Mouse (Mus musculus) CD4-positive, CD25-positive, alpha-beta regulatory T cell, adult 4 months (primary cell): ENCODE results near the gene Rell1. TPM values are rescaled to one million over a fixed set of nuclear protein-coding genes. Genes with fewer than 3 reads are reported as not detected.

ENCODE experiments used
- ATAC-seq: one replicate; pipeline ENCODE4 v1.8.0; 2017
- polyA plus RNA-seq, 2 experiments: library from polyadenylated mRNA; unstranded; fragments of 100-300 nt; shearing (Covaris generic); gene quantifications; one replicate each; pipeline ENCODE4 v1.2.1; 2017

Rell1 gene
- 1 to 10 TPM; 4.4 to 6.0 TPM for polyA plus RNA-seq

DNA sequence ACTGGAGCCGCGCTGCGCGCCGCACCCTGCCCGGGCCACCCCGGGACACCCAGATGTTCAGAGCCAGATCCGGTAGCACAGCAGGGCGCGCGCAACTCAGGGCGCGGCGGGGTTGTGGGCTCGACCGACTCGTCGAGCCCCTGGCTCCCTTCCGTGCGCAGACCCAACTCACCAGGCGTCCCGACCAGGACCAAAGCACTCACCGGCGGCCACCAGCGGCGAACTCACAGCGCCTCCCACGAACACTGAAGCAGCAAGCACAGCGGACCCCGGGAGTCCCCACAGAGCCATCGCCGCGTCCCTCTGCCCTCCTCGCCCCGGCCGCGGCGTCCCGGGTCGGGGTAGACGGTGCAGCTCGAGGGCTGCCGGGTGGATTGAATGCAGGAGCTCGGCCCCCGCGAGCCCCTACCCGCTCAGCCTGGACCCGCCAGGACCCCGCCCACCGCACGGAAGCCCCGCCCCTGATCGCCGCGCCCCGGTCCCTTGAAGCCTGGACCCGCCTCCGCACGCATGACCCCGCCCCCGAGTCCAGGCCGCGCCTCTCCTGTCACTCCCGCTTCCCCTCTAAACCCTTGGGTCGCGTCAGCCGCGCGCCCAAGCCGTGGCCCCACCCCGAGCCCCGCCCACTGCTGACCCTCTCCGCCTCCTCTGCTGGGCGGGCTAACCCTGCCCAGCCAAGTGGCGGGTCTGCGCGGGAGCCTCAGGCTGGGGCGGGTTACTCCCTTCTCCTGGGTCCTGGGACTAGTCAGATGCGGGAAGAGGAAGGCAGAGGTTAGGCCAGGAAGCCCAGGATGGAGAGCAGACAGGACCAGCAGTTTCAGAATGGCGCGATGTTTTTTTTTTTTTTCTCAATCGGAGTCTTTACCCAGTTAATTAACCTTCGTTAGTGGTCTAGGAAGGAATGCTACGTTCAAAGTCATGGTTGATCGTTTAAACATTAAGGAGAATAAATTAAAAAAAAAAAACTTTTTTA is at the start of gene Rell1:
Gene Rell1 (minus strand): TSS at position 455 of the 973 bp plus-strand sequence.
- ATAC-seq: peak; percentile 81

DNA sequence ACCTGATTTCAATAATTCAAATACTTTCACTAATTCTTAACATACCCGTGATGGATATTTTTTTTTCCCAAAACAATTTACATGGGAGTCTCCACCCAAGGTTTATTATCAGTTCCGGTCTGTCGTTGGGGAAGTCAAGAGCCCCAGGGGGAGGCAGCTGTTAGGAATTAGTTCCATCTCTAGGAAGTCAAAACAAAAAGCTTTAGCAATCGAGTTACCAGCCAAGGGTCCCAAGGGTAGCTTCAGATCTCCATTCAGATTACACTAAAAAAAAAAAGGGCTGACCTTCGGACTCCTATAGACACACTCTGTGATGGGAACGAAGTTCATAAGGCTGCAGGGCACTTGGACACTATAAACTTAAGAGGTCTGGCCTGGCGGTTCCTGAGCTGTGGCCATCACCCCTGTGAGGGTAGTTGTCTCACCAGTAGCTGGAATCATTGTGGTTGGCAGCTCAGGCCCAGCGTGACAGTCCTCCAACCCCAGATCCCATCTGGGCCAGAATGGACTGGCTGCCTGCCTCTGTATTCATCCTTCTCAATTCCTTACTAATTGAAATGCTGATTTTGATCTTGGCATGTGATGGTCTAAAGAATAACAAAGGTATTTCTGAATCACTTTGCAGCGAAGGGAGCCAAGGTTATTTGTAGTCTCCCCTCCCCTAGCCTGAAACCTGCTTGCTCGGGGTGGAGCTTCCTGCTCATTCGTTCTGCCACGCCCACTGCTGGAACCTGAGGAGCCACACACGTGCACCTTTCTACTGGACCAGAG is 44.1 kb upstream of the Rell1 start:
- ATAC-seq: no peak

DNA sequence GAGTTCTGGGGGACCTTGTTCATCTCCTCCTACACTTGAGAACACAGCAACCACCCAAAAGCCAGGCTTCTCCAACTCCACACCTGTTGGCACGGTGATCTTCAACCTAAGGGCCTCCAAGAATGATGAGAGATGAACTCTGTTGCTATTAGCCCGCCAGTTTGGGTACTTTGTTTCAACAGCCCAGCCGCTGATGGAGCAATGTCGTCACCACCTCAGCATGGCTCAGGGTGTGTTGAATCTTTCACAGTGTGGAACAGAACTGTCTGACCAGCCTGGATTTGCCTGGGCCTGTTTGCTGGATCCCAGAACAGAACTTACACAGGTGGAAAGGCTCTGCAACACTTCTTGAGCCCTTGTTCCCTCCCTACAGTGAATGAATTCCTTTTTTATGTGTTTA is 37.9 kb upstream of the Rell1 start:
- ATAC-seq: no peak

DNA sequence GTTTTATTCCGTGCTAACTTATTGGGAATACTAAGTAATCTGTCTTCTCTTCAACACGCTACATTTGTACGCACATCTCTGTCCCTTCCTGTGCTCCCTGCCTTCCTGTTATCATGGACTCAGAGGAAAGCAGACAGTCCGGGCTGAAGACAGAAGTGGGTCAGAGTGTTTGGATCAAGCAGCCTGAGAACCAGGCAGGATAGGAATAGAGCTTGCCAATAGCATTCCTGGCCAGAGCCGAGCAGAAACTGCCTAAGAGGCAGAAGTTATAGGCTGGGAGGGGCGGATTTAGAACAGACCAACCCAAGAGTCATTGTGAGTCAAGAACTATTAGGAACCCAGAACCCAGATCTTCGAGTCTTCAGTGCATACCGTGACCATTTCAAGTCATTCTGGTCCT is 34.6 kb upstream of the Rell1 start:
- no peak for ATAC-seq

DNA sequence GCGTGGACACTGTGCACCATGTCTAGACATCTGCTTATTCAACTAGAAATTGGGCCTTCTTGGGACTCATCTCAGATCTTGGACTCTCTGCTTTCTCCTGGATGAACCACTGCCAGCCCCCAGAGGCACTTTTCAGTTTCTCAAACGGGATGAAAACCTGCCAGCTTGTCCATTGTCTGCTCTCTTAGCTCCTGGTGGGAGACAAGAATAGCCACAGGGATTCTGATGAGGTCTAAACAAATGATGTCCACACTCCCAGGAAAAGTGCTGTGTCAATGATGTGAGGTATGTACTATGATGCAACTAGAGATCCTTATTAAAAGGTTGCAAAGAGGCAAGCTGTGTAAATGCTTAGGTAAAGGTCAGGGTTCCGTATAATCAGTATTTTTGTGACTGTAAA is 25.2 kb upstream of the Rell1 start:
- no peak for ATAC-seq

DNA sequence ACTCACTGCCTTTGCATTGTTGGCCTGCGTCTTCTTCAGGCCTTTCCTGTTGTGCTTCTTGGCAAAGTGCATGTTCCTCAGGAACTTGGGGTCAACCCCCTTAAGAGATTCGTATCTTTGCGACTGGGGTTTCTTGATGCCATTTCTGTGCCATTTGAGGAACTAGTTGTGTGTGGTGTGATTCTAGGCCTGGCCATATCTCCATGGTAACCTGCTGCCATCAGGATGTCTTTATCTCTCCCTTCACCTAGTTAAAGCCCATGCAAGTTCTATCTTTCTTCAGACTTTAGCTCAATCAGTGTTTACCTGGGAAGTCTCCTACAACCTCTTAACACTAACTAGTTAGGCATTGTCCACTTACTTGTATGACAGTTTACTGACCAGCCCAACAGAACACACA is 22.0 kb upstream of the Rell1 start:
- ATAC-seq: no peak

DNA sequence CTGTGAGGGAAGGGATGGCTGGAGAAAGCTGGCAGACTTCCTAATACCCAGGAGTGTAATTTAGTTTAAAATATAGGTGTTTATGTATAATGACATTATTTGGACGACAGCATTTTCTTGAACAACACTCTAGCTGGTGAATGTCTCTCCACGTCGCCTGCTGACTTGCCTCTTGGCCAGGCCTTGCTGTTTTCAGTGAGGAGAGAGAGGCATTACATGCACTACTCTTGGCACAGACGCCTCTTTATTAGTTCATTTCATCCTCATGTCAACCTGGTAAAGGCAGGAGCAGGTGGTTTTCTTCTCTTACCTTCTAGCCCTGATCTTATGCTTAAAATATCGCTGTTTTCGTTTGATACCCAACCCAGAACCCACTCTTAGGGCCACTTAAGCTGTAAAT is 17.6 kb upstream of the Rell1 start:
- no peak for ATAC-seq

DNA sequence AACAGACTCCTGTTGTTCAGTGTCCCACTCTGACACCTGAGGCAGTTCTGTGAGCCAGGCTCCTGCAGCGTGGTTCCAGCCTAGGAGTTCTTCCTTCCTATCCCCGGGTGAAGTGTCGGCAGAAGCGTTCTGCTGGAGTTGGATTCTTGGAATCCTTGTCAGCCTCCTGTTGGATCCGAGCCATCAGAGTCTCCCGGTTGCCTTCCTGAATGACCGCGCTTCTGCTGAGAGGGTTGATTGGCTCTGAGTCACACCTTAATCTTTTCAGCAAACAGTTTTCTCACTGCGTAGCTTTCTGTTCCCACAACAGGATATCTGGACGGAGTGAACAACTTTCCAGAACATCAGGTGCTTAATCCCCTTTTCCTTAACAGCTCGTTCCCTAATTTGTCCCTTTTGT is 13.6 kb upstream of the Rell1 start:
- ATAC-seq: no peak

DNA sequence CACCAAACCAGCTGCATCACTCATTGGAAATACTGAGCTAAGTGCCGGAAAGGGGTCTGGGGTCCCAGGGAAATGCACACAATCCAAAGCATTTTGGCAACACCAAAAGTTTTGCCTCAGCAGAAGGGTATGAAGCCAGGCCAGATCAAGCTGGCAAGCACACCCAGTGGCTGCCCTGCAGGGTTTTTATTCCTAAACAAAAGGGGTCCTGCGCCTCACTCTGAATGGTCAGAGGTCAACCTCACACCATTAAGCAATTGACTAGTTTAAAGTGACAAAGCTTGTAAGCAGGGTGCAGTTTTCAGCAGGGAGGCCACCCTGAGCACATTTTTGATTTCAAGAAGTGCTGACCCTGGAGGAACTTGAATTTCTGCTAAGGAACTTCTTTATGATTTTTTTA is 2.3 kb upstream of the Rell1 start:
- ATAC-seq: no peak

DNA sequence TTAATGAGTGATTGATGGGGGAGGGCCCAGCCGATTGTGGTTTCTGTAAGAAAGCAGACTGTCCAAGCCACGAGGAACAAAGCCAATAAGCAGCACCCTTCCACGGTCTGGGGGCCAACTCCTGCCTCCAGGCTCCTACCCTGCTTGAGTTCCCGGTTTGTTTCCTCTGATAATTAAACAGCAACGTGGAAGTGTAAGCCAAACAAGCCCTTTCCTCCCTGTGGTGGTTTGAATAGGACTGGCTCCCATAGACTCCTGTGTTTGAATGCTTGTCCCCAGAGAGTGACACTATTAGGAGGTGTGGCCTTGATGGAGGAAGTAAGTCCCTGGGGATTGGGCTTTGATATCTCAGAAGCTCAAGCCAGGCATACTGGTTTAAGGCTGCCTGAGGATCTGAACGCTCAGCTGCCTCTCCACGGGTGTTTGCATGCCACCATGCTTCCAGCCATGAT is 1.6 kb upstream of the Rell1 start:
- no peak for ATAC-seq

DNA sequence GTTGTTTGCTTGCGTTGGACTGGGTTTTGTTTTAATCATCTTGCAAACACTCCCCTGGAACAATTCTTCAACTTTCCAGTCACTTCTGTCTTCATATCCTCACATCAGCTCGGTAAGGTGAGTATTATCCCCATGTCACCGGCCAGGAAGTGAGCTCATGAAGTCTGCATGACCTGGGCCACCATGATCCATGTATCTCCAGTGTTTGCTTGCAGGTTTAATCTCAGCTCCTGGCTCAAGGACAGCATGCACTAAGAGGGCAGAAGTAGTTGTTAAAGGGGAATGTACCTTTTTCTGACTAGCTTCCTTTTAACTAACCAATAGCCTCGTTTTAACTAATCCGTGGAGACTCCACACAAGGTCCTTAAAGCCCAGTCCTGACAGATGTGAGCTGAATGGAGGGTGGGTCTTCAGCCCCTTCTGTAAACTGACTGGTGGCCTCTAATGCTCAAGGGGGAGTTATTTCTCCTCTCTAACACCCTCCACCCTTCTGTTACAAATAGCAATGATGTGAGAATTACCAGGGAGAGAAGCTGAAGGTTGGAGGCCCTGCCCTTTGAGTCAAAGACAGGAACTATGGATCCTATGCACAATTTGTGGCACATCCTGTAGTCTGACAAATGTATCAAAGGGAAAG is 897 bp upstream of the Rell1 start:
- peak; percentile 11 for ATAC-seq

DNA sequence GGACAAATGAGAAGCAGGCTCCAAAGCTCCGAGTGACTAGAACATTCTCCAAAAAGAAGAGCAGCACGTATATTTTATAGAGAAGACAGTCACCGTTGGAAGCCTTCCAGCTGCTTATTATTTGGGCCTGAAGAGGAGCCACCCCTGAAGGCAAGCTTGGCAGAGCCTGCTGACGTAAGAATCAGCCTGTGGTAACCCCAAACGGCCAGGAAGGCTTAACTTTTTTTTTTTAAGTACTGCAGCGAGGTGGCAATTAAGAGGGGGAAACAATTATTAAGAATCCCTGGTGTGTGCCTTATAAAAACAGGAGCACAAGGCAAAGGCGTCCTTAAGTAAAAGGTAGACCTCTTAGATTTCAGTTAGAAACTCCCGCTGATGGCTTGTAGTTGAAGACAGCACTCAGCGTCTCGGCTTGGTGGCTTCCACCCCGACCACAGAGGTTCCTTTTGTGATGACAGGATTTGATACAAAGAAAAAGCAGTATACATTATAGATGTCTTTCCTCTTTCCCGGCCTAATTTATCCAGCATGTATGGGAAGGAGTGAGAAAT is 1.0 kb downstream of the Rell1 start:
- ATAC-seq: peak; percentile 31

DNA sequence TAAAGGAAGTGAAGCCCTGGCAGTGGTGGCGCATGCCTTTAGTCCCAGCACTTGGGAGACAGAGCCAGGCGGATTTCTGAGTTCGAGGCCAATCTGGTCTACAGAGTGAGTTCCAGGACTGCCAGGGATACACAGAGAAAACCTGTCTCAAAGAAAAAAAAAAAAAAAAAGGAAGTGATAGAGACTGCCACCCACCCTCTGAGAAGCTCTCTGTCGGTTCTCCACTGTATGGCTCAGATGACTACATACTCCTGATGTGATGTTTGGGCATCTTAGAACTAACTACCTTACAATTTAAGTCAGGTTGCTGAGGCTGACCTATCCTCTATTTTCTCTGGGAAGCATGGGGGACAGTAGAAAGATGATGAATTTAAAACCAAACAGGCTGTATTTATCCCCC is 2.3 kb downstream of the Rell1 start:
- ATAC-seq: no peak

DNA sequence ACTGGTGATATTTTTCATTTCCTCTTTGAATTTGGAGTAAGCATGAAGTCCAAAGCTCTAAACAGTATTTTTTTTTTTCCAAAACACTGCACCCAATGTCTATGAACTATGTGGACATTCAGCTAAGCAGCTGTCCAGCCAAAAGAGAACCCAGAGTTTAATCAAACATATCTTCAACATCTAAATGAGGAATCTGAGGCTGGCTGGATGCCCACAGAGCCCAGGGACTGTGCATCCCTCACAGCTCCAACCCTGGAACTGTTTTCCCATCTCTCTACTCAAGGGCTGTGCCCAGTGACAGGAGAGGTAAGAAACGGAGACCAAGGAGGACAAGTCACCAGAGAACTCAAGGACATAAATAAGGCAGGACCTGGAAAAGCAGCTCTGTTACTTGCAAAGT is 2.8 kb downstream of the Rell1 start:
- no peak for ATAC-seq

DNA sequence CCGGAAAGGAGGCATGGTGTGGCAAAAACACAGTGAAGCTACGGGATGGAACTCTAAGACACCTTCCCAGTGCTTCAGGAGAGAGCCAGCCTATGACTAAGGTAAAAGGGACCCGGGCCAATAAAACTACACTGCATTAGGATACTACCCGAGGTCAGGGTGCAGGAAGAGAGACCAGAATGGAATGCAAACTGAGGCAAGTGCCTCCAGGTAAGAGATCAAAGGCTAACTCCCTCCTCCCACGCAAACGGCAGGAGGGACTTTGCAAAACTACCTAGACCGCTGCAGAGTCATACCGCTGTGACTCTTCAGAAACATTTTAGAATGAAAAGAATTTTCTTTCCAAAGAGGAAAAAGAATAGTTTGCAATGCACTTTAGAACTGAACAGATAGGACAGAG is 4.1 kb downstream of the Rell1 start:
- ATAC-seq: no peak

DNA sequence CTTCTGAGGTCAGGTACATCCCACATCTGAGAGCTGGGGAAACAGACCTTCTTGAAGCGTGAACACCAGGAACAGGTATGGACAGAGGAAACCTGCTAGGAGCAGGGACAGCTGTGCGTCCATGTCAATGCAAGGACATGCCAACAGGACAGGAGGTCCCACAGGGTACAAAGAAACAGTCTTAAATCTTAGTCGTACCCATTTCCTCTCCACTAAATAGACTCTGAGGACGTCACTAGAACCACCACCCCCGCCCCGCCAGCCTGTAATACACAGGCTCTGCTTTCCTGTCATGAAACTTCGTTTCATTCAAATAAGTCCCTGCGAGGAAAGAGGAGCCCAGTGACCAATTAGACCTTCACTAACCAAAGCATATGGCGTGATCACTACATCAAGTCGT is 7.0 kb downstream of the Rell1 start:
- ATAC-seq: peak; percentile 79

DNA sequence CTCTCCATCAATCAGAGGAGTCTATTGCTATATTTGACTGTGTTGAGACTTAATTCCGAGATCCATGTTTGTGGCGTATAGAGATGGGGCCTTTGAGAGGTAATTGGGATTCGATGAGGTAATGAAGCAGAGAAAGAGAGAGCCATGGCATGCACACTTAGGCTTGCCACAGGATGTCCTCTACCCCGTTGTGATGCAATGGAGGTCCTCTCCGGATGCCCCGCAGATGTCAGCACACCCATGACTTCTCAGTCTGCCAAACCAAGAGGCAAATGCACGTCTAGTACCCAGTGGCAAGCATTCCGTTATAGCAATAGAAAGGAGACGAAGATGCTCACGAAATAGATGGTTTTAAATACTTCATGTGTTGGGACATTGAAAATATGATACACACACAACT is 8.1 kb downstream of the Rell1 start:
- no peak for ATAC-seq

DNA sequence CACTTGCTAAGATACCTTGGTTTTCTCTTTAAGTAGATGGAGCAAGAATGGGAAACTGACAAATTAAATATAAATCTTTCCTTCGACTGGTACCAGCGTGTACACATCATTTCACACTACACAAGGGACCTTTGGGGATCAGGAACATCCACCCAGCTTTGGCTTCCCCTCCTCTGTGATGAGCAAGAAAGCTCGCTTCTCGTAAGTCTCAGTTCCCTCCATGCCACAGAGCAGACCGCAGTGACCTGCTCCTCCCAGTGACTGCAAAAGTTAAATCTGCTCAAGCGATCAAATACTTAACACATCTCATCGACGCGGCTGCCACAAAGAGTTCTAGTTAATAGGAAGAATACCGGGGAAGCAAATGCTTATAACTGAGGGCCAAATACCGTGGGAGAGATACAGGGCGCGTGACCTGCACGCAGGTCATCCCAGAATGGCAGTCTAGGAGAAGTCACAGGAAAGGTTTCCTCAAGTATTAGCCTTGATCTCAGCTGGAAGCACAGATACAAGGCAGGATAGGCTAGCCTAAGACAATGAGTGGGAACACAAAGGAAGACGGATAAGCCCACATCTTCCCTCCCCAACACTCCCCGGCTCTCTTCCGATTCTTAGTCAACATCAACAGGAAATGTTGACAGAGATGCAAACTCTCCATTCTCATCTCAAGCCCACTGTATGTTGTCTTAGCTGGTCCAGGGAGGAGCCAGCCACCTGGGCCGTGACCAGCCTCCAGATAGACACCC is 9.6 kb downstream of the Rell1 start:
- ATAC-seq: no peak

DNA sequence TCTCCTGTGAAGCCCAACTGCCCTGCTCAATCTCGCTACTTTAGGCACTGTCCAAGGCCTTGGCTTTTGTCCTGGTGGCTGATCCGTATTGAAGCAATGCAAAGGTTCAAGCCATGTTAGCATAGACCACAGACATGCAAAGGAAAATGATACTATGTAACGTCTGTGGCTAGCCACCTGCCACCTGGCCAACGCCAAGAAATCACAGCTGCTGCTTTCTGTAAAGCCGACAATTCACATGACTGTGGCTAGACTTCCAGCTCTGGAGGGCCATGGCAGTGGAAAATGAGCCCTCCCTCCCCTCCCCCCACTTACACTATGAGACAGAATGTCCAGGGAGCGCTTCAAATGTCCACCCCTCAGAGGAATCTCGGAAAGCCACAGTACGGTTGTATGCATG is 11.1 kb downstream of the Rell1 start:
- no peak for ATAC-seq

DNA sequence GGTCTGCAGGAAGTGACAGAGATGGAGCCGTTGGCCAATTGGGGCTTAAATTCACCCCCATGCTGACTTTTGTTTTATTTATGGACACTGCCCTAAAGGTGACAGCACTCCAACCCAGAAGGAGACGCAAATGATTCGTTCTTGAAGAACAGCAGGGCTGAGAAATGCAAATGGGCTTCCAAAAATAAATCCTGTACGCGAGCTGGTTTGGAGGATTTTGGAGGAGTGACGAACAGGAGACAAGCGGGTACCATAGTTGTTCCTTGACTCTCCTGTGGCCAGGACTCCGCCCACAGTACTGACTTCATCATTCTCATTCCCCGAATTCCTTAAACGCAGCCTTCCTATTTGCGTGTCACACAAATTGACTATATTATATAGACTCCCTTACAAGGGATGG is 12.3 kb downstream of the Rell1 start:
- no peak for ATAC-seq

DNA sequence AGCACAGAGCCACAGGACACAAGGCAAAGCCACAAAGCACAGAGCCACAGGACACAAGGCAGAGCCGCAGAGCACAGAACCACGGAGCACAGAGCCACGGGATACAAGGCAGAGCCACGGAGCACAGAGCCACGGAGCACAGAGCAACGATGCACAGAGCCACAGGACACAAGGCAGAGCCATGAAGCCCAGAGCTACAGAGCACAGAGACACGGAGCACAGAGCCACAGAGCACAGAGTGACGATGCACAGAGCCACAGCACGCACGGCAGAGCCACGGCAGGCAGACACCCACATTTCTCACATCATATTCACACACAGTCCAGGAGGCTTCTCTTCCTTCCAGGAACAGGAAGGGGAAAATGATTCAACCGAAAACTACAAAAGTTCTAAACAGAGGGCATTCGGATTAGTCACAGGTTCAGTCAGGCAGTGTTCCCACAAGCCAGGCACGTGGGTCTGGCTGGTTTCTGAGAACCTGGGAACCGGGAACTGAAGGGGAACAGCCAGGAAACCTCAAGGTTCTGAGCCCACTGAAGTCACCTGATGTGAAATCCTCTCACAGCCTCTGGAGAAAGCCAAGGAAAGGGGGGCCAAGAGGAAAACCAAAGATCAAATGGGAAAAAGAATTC is 15.2 kb downstream of the Rell1 start:
- no peak for ATAC-seq

DNA sequence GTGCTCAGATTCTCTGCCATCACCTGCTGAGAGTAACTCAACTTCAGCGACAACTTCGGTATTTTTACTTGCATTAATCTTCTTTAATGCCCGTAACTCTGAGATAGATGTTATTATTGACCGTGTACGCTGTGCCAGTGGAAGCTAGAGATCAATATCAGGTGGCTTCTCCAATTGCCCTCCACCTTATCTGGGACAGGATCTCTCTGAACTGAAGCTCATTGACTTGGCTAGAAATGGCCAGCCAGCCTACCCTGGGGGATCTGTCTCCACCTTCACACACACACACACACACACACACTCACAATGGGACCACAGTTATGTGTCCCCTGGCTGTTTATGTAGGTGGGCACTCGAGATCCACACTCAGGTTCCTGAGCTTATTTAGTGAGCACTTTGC is 16.7 kb downstream of the Rell1 start:
- no peak for ATAC-seq
